Mouse (Mus musculus) ES-Bruce4 (cell line): Measurements from ENCODE around the gene Mroh7. TPM values are rescaled to one million over a fixed set of nuclear protein-coding genes. Genes with fewer than 3 reads are reported as not detected.

Source experiments
- H3K27ac ChIP-seq: 2 replicates; pipeline ENCODE4 v1.5.1; 2012; ENCODE audit warnings: low read length, inconsistent platforms; ENCODE audit not compliant: insufficient read depth
- H3K27me3 ChIP-seq: 2 replicates; pipeline ENCODE4 v1.6.1; 2012; ENCODE audit warnings: mild to moderate bottlenecking, low read length, inconsistent platforms; ENCODE audit not compliant: control insufficient read depth, poor library complexity, insufficient read depth, severe bottlenecking
- H3K36me3 ChIP-seq: 2 replicates; pipeline ENCODE4 v1.6.1; 2012; ENCODE audit warnings: inconsistent platforms, mild to moderate bottlenecking, low read length, moderate library complexity; ENCODE audit not compliant: control insufficient read depth, poor library complexity, insufficient read depth, severe bottlenecking
- H3K4me1 ChIP-seq: one replicate; pipeline ENCODE4 v1.8.1; 2011; ENCODE audit warnings: low read length; ENCODE audit not compliant: control insufficient read depth, insufficient read depth
- H3K4me3 ChIP-seq: 2 replicates; pipeline ENCODE4 v1.5.1; 2011; ENCODE audit warnings: low read depth, mild to moderate bottlenecking, low read length
- H3K9ac ChIP-seq: 2 replicates; pipeline ENCODE4 v1.6.1; 2012; ENCODE audit warnings: low read depth, mild to moderate bottlenecking, inconsistent platforms; ENCODE audit not compliant: poor library complexity, severe bottlenecking
- H3K9me3 ChIP-seq: replicated peaks from 2 replicates; pipeline ENCODE4 v1.6.1; 2012; ENCODE audit warnings: mild to moderate bottlenecking, low read length, inconsistent platforms; ENCODE audit not compliant: control insufficient read depth, poor library complexity, insufficient read depth, severe bottlenecking
- CTCF ChIP-seq: IDR thresholded peaks from one replicate; pipeline ENCODE4 v1.8.1; 2011; ENCODE audit warnings: low read depth, low read length
- EP300 ChIP-seq: IDR thresholded peaks from 2 replicates; pipeline ENCODE4 v1.6.1; 2011; ENCODE audit warnings: low read depth, low read length; ENCODE audit not compliant: insufficient read depth
- POLR2A ChIP-seq: IDR thresholded peaks from one replicate; pipeline ENCODE4 v1.8.1; 2011; ENCODE audit warnings: low read length; ENCODE audit not compliant: insufficient read depth
- polyA plus RNA-seq: library from polyadenylated mRNA; stranded (reverse); fragments of >200 nt; gene quantifications from 2 replicates; pipeline ENCODE4 v1.2.4, GENCODE M21; 2011; ENCODE audit warnings: low read depth; ENCODE audit not compliant: missing spikeins, insufficient read depth, insufficient read length

The Mroh7 gene
- polyA plus RNA-seq, 1 experiment: 0.51 TPM

DNA sequence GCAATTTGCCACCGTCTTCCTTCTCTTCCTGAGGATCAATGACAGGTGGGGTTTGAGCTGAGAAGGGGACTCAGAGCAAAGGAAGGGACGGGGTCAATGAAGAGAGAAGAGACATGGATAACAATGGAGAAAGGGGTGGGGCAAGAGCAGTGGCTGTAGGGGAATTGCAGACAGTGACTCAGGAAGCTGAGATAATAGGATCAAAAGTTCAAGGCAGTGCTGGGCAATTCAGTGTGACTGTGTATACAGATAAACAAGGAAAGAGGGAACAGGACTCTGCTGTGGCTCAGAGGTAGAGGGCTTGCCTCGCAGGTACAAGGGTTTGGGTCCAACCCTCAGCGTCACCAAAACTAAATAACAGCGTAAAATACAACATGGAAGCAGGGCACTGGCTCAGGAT is 22.8 kb downstream of the Mroh7 start:
- H3K27me3 ChIP-seq: no peaks in the 10 kb centered on the region
- no peak for TF ChIP-seq CTCF
- no peak for TF ChIP-seq EP300
- TF ChIP-seq POLR2A: no peak
- 0 out of 2 replicates have a peak overlapping the region, but pooled peaks have one; percentile 17 for H3K4me3 ChIP-seq
- H3K9ac ChIP-seq: peak overlapping the region; percentile 30; the same call in 1 of the 2 replicates
- H3K36me3 ChIP-seq: no peaks in the 10 kb centered on the region
- H3K4me1 ChIP-seq: peaks cover 4% of the 10 kb centered on the region
- peak overlapping the region; percentile 45; the same call in 1 of the 2 replicates for H3K27ac ChIP-seq
- no peaks in the 10 kb centered on the region for H3K9me3 ChIP-seq

- Histone ChIP-seq H3K4me1 (peaks cover 4% of the 10 kb centered on the region), H3K27ac (no peak overlapping the region), H3K36me3 (no peaks in the 10 kb centered on the region), H3K9me3 (no peaks in the 10 kb centered on the region), H3K4me3 (no peak overlapping the region), H3K9ac (no peak overlapping the region), H3K27me3 (no peaks in the 10 kb centered on the region)
- TF ChIP-seq POLR2A (no peak), EP300 (no peak), CTCF (no peak)
Measured at GRCm38 (mm10) chr4:106705096-106705665, 25.5 kb downstream of the Mroh7 start.

DNA sequence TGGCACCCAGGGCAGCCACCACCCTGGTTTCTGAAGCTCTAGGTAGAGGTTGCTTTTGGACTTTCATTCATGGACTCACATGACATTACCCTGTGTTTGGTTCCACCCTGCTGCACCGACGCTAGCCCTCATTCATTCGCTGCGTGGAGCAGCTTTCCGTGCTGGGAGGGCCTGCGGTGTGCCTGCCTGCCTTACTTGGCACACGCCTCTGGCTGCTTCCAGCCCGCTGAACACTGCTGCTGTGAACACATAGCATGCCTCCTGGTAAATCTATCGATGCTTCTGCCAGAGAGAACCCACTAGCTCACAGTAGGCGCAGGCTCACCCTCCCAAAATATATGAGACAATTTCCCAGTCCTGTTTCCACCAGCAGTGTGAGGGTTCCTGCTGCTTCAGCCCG is 26.3 kb downstream of the Mroh7 start:
- TF ChIP-seq CTCF (no peak), POLR2A (no peak), EP300 (no peak)
- peaks cover 4% of the 10 kb centered on the region for H3K4me1 ChIP-seq

DNA sequence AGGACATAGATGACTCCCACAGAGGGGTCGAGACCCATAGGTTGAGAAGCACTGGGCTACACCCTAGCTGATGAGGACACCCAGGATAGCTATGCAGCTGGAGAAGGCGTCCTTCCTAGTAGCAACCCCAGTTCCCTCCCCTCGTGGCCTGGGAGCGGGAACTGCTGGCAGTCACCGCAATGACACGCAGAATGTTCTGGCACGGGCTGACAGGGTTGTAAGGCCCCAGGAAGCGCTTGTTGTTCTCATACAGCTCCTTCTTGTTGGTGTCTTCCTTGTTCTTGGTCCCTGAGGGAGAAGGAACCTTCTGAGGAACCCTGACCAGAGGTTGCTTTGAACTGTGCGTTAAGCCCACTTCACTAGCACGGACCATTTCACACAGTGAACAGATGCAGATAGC is 26.8 kb downstream of the Mroh7 start:
- H3K27me3 ChIP-seq: no peaks in the 10 kb centered on the region
- H3K4me1 ChIP-seq: peaks cover 4% of the 10 kb centered on the region
- TF ChIP-seq EP300: no peak
- no peak for TF ChIP-seq CTCF
- TF ChIP-seq POLR2A: no peak
- no peaks in the 10 kb centered on the region for H3K9me3 ChIP-seq
- no peaks in the 10 kb centered on the region for H3K36me3 ChIP-seq
- no peak overlapping the region for H3K4me3 ChIP-seq
- H3K27ac ChIP-seq: no peak overlapping the region
- no peak overlapping the region for H3K9ac ChIP-seq

More for the DNA sequence above, 26.3 kb downstream of the Mroh7 start:
- Histone ChIP-seq H3K27me3 (no peaks in the 10 kb centered on the region), H3K27ac (no peak overlapping the region), H3K9ac (no peak overlapping the region), H3K36me3 (no peaks in the 10 kb centered on the region), H3K9me3 (no peaks in the 10 kb centered on the region), H3K4me3 (no peak overlapping the region)

DNA sequence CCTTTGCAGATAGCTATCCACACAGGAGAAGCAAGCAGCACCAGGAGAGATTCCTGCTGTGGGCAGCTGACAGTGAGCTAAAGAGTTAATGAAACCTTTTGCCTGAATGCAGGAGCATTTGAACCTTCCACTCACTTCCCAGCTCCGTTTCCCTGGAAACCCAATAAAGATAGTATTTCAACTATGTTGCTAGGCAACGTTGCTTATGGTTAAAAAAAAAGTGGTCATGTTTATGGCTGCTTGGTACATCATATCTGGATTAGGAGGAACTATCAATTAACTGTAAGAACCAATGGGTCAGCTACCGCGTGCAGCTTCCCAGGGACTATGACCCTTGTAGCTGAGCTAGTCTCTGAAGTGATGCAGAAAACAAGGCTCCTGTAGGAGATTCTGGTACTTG is 29.9 kb downstream of the Mroh7 start:
- TF ChIP-seq EP300: no peak
- TF ChIP-seq POLR2A: no peak
- TF ChIP-seq CTCF: no peak
- no peak overlapping the region for H3K4me3 ChIP-seq
- H3K9ac ChIP-seq: no peak overlapping the region
- H3K27ac ChIP-seq: no peak overlapping the region
- H3K9me3 ChIP-seq: no peaks in the 10 kb centered on the region
- H3K36me3 ChIP-seq: no peaks in the 10 kb centered on the region
- H3K4me1 ChIP-seq: peaks cover 2% of the 10 kb centered on the region
- H3K27me3 ChIP-seq: no peaks in the 10 kb centered on the region

DNA sequence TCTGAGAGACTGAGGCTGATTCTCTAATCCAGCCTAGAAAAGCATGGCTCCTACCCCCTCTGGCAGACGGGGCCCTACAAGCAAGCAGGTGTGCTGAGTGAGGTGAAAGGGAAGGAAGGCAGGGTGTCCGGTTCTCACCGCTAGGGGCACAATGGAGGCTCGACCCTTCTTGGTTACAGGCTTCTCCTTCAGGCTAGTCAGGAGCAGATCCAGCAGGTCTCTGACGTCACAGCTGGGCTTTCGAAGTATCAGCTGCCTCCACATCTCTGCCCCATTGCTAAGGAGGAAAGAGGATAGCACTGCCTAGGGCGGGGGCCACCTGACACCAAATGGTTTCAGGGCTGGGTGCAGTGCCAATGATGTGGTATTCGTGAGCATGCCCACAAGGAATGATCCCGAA is 30.7 kb downstream of the Mroh7 start:
- Histone ChIP-seq H3K27me3 (no peaks in the 10 kb centered on the region), H3K9ac (no peak overlapping the region), H3K36me3 (no peaks in the 10 kb centered on the region), H3K27ac (no peak overlapping the region), H3K4me1 (peaks cover 2% of the 10 kb centered on the region), H3K9me3 (no peaks in the 10 kb centered on the region), H3K4me3 (no peak overlapping the region)
- TF ChIP-seq CTCF (peak; percentile 68), EP300 (peak; percentile 53; the same call in 1 of the 2 replicates), POLR2A (no peak)
